Mouse (Mus musculus): Measurements from ENCODE around the gene Sh3bgrl. TPM values are rescaled to one million over a fixed set of nuclear protein-coding genes. Genes with fewer than 3 reads are reported as not detected.

The Sh3bgrl gene
- total RNA-seq, 2 experiments from 2014 or later: 55.3 to 58.2 TPM

Other genes with a start within 250 kb of the Sh3bgrl start
- gene Hmgn5, start 82.0 kb upstream of the Sh3bgrl start, total RNA-seq (2021): 10 to 100 TPM; 10.9 to 11.8 TPM
- gene Gm6377, start 101.4 kb downstream of the Sh3bgrl start, total RNA-seq (2021): under 1 TPM; 0.26 to 0.27 TPM